Mouse (Mus musculus) adrenal gland, adult (tissue): ENCODE measurements around the gene Arl4a.

Source experiments
- DNase-seq, 2 experiments: peaks; one replicate each; pipeline ENCODE4 v3.0.0; 2022 to 2023; ENCODE audit warnings: low spot score in 1 of 2; ENCODE audit not compliant: inconsistent age in 2 of 2

Arl4a gene

DNA sequence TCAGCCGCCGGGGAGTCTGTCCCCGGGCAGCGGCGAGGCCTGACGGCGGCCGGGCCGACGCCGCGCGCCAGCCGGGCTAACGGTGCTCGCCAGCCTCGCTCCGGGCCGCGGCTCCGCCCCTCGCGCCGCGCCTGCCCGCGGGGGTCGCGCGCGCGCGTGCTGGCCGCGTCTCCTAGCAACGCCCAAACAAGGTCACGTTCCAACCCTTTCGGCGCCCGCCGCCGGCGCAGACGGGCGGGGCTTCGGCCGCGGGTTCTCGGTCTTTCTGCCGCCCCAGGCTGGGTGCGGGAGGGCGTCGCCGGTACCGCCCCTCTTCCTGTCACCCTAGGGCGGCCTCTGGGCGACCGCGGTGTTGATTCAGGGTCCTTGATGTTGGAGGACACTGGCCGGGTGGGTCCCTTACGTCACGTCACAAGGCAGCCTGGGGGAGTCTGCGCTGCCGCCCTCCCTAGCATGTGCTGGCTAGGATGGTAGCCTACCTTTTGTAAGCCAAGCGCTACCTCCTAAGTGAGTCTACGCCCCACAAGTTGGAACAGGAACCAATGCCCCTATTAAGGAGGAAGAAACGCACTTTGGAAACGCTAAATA is at the start of gene Arl4a:
Gene Arl4a, minus strand, starts transcription at position 150 of the 588 bp plus-strand sequence.
- peak; percentile 93 to 97 for DNase-seq

DNA sequence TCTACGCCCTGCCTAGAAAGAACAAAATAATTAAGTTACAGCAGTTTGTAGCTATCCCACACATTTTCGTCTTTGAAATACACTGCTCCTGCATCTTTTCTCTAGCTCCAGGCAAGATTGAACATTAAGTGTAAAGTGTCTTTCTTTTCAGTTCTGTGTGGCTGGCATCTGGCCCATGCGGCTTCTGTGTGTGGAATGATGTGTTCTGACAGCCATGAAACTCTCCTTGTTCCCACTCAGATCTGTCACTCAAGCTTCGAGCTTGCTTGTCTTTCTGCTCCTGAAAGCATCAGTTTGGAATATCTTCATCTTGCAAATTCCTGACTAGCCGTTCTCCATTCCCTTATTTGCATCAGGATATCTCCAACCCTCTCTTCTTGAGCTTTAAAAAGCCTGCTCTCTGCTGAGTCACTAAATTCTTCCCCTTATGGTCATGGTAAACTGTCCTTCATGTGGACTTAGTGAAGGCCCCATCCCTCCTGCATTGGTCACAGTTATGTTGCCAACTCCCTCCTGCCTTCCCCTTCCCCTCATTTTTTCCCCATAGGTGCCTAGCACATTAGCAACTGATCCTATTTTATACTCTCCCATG is 48.0 kb upstream of the Arl4a start:
- no peak for DNase-seq

DNA sequence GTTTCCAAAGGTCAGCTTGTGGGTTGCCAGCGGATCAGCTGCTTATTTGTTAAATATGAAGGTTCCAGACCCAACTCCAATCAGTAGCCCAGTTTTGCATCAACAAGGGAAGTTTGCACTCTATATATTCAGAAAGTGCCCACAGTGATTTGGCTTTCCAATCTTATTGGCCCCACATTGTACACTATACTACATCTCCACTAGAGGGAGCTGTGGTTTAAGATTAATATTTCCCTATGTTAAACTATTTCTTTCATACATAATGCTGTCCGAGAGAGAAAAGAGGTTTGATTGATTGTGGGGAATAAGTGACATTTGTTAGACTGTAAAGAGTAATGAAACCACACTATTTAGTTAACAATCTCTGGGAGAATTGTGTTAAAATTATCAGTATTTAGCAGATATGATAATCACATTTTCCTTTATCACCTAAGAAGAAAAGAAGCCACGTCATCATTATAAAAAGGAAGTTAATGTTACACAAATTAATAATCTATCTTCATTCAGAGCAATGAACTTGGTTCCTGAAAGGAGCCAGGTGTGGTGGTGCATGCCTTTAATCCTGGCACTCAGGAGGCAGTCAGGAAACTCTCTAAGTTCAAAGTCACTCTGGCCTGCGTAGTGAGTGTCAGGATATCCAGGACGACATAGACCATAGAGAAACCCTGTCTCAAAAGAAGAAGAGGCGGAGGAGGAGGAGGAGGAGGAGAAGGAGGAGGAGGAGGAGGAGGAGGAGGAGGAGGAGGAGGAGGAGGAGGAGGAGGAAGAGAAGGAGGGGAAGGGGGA is 44.8 kb upstream of the Arl4a start:
- peak in 1 of 2 experiments; percentile 48 for DNase-seq

DNA sequence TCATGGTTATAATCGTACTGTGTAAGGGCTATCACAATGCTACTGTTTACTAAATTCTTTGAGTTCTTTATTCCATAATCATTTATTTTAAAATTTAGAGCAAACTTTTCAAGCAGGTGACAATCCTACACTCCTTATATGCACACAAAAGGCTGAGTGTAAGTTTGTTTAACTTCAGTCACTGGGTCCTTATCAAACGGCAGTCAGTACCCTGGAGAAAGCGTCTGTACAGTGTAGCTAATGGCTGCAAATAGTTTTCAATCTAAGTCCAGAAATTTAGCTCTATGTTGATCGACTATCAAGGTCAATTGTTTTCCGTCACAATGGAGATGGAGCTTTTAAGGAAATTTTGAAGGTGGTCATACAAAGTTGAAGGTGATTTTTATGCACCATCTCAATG is 44.2 kb upstream of the Arl4a start:
- DNase-seq, result no peak

DNA sequence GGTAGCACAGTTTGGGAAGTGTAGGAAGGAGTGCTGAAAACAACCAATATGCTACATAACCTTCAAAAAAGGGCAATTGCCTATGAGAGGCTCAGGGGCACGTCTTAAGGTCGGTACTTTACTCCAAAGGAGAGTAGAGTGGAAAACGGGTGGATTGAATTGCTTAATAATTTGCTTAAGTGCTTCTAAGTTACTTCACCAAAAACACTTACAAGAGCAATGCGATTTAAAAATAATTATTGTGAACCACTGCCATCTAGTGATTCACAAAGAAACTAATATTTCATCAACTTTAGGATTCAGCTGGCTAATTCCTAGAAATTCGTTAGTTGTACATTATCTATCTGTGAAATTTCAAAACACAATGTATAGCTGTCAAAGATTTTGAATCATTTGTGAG is 35.8 kb upstream of the Arl4a start:
- DNase-seq, result peak in 1 of 2 experiments; percentile 32

DNA sequence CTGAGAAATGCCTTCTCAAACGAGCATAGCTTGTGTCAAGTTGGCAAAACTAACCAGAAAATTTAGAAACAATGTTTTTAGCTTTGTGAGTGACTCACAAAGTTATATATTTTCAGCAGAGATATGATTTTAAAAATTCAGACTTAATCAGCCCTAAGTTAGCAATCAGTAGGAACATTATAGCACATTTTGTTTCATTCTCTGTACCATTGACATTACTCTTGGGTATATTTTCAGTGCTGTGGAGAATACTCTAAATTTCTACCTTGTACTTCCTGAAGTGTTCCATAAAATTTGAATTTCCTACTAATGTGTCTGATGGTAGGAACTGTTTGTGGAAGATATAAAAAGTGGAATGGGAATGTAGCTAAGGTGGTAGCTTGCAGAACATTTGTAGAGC is 9.2 kb upstream of the Arl4a start:
- no peak for DNase-seq

DNA sequence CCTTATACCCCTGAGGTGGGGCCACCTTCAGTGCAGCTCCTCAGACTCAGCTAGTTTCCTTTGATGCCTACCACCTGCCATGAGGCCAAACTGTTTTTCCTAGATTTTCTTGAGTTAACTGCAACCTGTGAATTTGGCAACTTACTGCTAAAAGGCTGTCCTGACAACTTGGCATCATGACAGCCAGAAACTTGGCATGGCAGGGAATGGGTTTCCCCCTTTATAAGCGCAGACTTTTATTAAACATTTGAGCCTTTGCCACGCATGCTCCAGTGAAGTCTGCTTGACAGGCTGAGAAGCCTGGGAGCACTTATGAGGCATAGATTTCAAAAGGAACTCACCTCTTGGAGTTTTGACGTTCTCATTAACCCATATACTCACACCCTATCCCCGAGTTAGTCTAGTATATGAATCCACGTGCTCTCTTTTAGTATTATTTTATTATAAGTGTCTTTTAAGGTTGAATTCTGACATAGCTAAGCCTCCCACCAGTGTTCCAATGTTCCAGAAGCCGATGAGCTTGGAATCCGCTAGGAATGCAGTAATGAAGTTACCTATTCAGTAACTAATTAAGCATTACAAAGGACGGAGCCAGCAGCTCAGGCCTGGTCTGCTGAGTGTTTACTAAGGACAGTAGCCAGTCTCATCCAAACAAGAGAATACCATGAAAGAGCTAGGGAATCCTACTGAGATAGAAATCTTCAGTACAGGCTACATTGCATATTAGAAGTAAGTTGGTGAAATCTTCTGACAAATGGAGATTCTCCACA is 6.2 kb upstream of the Arl4a start:
- DNase-seq, result no peak

DNA sequence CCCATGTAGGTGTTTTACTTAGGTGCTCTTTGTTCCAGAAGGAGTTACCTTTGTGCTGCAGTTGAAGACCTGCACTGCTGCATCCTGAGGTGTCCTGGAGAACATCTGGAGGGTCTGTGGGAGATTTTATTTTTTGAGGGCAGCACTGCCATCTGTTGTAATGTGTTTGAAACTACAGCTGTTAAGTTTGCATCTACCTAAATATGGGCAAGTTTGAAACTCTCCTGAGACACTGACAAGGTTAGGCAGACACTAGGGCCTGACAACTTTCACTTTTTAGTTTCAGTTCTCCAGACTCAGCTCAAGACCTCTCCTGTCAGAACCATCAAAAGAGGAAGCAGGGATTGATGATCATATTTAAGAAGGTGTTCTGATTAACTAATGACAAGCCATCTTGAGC is 2.2 kb upstream of the Arl4a start:
- DNase-seq, result peak in 1 of 2 experiments; percentile 78

DNA sequence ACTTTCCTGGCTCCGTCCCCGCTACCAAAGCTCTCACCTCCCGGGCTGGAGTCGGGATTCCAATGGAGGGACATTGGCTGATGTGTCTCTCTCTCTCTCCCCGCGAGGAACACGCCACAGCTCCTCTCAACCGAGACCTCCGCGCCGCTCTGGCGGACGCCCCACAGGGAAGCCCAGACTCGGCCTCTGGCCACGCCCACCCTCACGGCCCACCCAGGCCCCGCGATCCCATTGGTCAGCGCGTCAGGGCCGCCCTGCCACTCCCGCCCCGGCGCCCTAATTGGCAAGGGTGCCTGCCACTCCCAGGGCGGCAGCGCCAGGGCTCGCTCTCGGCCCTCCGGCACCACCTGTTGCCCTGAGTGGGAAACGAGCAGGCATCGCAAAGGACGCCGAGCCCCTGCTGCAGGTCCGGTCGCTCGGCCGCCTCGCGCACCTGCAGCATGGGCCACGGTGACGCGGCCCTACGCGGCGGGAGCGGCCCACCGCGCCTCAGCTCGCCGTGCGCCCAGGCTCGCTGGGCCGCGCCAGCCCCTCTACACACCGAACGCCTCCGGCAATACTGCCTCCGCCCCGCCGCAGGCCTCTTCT is 505 bp downstream of the Arl4a start:
- peak; percentile 99 to 100 for DNase-seq

DNA sequence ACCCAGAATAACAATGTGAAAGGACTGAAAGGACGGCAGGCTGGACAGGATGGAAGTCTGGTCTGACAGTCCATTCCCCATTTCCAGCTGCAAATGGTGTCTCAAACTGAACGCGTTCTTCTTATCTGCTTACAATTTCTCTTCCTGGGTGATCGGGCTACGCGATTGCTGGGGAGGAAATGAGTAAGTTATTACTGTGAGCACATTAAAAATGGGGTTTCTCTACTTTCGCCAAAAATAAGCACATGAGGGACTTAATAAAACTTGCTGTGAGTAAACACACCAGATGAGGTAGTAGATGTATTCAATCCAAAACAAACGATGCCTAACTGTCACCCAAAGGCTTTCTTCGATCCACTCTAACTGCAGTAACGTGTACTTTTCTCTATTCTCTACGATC is 1.2 kb downstream of the Arl4a start:
- DNase-seq, result peak in 1 of 2 experiments; percentile 31

DNA sequence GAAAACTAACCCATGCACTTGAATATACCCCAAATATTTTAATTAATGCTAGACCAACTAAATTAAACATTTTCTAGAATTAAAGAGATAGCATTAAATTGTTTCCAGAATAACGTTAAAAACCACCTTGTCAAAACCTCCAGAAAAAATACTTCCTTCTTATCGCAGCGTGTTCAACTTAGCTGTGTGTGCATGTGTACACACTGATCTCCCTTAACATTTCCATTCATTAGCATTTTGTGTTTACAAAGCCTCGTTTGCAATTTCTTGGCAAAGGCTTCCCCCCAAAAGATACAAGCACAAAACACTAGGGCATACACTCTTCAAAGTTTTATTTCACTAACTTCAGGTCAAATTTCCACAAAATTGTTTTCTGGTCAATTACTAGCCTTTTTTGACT is 2.3 kb downstream of the Arl4a start:
- no peak for DNase-seq

DNA sequence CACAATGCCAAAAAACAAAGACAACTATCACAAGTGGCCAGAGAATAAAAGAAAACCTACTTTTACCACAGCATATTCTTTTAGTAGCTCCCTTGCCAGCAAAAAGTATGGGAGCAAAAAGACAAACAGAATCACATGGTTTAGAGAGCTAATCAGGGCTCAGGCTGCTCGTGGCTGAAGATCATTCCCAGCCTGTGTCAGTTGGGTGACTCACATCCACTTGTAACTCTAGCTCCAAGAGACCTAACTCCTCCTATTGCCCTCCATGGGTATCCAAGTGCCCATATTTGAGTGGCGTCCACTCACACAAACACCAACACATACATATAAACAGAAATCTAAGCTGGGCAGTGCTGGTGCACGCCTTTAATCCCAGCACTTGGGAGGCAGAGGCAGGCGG is 8.6 kb downstream of the Arl4a start:
- peak in 1 of 2 experiments; percentile 26 for DNase-seq

DNA sequence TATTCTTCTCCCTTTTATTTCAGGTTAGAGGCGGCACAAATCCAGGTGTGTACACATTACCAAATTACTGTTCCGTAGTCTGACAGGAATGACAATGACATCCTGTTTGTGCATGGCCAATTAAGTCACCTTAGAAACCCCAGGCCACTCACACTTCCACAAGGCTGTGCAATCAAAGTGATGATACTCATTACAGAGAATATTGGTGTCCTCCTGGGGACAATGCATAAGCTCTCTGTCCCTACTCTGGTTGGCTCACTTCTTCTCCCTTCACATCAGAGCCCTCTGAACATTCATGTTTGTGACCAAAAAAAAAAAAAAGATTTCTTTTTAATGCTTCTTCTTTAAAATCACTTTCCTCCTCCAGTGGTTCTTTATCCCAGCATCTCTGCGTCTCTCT is 10.0 kb downstream of the Arl4a start:
- no peak for DNase-seq

DNA sequence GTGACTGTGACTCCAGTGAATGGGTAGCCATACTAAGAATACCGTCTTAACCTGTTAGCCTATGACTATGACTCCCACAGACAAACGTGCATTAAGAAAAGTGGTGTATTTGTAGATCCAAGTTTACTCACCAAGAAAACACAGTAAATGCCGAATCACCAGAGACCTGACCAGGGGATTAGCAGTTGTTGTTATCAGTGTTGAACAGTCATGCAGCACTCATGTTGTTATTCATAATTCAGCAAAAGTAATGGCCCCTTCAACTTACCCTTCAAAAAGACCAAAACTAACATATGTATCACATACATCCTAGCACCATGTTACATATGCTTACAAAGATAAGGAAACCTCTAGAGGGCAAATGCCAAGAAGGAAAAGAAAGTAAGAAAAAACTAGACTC is 10.4 kb downstream of the Arl4a start:
- DNase-seq, result no peak

DNA sequence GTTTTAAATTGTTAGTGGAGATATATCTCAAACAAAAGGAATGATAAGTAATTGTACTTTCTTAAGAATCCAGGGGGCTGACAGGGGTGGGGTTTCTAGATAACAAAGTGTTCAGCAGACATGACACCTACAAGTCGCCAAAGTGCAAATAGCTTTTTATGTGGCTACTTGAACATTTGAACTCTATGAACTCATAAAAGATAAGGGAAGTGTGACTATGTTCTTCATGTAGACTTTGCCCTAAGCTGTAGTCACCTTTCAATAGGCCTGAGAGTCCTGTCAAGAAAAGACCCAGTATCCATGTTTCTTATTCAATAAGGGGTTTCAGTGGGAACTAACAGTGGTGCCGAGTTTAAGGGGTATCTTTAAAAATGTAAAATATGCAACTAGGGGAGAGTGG is 13.9 kb downstream of the Arl4a start:
- DNase-seq, result no peak

DNA sequence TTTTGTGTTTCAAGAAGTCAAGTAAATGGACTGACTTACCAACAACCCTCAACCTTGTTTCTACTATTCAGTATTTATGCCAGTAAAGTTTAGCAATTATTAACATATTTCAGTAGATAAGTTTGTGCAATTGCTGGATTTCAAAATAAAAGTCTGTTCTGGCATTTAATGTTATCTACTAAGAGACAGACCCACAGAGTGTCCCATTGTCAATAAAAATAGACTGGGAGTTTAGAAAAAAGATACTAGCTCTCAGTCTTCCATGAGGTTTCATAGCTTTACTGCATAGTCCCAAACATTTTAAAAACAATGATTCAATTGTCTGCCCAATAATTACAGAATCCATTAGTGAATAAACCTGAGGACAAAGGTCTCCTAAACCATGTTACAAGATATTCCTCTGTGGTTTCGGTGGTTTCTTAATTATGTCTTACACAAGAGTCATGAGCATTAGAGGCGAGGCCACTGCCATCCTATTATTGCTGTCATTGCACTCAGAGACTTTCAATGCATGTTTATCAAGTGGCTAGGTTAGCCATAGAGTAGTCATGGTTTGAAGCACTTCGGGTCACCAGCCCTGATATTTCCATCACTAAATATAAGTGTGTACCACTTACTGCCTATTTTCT is 14.7 kb downstream of the Arl4a start:
- peak in 1 of 2 experiments; percentile 55 for DNase-seq

DNA sequence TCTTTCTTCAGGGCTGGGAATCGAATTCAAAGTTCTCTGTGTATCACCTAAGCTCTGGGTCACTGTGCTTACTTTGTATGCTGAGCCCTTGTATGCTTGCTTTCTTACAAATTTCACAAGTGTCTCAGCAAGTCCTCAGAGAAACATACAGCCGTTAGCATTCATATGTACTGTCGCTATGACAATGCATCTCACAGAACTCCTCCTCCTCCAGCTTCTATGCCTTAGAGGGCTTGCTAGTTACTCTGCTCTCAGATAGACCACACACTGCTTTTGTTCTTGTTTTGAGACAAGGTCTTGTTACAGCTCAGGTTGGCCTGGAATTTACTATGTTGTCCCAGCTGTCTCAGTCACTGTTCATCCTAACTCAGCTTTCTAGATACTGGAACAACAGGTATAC is 15.5 kb downstream of the Arl4a start:
- DNase-seq, result no peak

DNA sequence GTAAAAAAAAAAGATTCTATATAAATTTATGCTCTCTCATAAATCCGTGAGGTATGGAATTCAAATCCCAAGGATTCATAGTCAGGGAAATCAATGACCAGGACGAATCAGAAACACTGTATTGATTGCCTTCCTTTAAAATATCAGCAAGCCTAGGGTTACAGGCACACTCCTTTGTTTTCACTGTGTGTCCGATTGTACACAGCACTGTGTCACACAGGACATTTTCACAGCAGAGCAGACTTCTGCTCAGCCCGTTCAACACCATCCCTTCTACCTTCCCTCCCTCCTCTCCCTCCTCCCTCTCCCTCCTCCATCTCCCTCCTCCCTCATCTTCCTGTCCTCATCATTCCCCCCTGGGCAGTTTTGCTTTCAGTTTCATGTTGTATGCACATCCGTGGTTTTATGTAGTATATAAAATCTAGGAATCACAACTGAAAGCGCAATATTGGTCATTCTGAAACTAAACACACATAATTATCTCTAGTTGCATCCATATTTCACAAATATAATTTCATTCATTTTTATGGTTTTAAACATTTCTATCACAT is 19.8 kb downstream of the Arl4a start:
- DNase-seq, result no peak

DNA sequence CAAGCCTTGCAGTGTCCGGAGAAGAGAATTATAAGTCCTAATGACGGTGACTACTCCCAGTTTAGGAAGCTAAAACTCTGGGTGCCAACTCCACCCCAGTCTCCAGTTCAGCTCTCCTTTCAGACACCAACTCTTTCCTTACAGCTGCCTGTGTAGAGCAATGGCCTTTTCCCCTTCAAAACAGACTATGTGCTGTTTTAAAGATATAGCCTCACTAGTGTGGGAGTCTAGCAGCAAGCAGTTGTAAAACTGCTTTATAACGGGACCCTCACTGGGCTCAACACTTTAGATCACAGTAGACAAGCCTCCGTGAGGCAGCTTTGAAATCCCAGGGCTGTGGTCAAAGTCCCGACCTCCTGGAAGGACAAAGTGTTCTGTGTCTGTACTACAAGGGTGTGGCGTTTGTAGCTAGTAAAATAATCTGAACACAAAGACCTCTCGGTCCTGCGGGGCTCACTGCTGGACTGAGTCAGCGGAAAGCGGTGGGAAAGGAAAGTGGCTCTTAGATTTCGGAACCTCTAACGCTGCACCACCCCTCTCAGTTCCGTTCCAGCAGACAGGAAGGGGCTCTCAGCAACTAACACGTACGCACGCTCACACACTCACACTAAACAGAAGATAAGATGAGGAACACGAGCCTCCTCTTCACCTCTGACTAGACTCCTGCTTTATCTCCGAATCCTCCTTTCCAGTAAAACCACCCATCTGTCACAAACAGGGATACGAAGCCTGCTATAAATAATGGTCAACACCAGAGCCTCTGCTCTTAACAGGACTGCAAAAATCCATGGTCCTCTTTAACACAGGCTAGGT is 21.0 kb downstream of the Arl4a start:
- peak; percentile 66 to 87 for DNase-seq

DNA sequence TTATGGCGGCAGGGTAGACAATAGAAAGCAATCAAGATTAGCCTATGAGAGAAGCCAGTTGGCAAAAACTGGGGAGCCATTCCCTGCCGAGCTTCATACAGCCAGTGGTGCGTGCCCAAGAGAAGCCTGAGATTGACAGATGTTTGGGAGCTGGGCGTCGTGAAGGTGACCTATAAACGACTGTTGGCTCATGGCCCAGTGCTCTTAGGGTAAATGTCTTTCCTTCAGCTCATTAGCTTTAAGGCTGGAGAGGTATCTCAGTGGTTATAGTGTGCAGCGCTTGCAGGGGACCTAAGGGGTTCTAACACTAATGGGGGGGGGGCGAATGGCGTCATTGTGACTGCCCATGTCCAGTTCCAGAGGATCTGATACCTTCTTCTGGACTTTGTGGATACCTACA is 21.8 kb downstream of the Arl4a start:
- no peak for DNase-seq
